Mouse (Mus musculus): ENCODE measurements at regions not wholly inside any gene's neighbourhood (a gene's known extent, or its start where the extent isn't known, plus 50 kb on each side); places are given as distances from the start of the nearest gene placed in this dataset.

- TF ChIP-seq USF1 (IDR thresholded peaks at IDR 0.05; ENCODE audit: low read depth, low read length) (no peak), KAT2A (conservative IDR thresholded peaks at IDR 0.05; ENCODE audit: low read depth, low read length) (no peak), POLR2A (IDR thresholded peaks at IDR 0.05; ENCODE audit: control insufficient read depth in 1 of 2, insufficient read depth in 1 of 2, low read depth in 1 of 2, low read length in 2 of 2, poor library complexity in 1 of 2) (no peak), TCF12 (IDR thresholded peaks at IDR 0.05; ENCODE audit: low read depth, low read length) (no peak), CHD2 (IDR thresholded peaks at IDR 0.05; ENCODE audit: low read length) (no peak), CHD1 (IDR thresholded peaks at IDR 0.05; ENCODE audit: low read depth, low read length) (no peak), POLR2AphosphoS2 (IDR thresholded peaks at IDR 0.05; ENCODE audit: low read length) (no peak), CTCF (IDR thresholded peaks at IDR 0.05 in 2 of 3, conservative IDR thresholded peaks at IDR 0.05 in 1 of 3; ENCODE audit: control insufficient read depth in 1 of 3, insufficient read depth in 1 of 3, low read depth in 2 of 3, low read length in 3 of 3, poor library complexity in 1 of 3, severe bottlenecking in 1 of 3) (peak; percentile 52 to 83 (median 55))
Observed at GRCm38 (mm10) chr12:59382812-59383211, 163.3 kb upstream of the Fbxo33 start.

Data from MEL (cell line).